Mouse (Mus musculus) myocyte (in vitro differentiated cells): ENCODE data around the gene Akap4.

Experiments
- MYOG ChIP-seq, 3 experiments: IDR thresholded peaks; one replicate each; pipeline ENCODE4 v1.6.1; 2011; ENCODE audit warnings: control low read depth in 2 of 3, low read depth in 2 of 3, mild to moderate bottlenecking in 2 of 3; ENCODE audit not compliant: insufficient read length in 2 of 3, control insufficient read depth in 1 of 3, insufficient read depth in 1 of 3
- POLR2A ChIP-seq: IDR thresholded peaks from one replicate; pipeline ENCODE4 v1.6.1; 2011; ENCODE audit warnings: low read depth, mild to moderate bottlenecking, control low read depth, moderate library complexity; ENCODE audit not compliant: insufficient read length
- USF1 ChIP-seq: IDR thresholded peaks from one replicate; pipeline ENCODE4 v1.6.1; 2011; ENCODE audit warnings: low read depth, mild to moderate bottlenecking, control low read depth, moderate library complexity

- TF ChIP-seq POLR2A (no peak), MYOG (IDR thresholded peaks at IDR 0.05; ENCODE audit: control insufficient read depth in 1 of 3, insufficient read depth in 1 of 3, insufficient read length in 2 of 3, low read depth in 2 of 3) (no peak), USF1 (no peak)
Observed at GRCm38 (mm10) chrX:7064109-7064508, 3.2 kb upstream of the Akap4 start.
